Mouse (Mus musculus): ENCODE results near the gene Ice1. TPM values are rescaled to one million over a fixed set of nuclear protein-coding genes. Genes with fewer than 3 reads are reported as not detected.

The Ice1 gene
- polyA plus RNA-seq, 1 experiment from 2014 or later: 39.3 TPM

- ATAC-seq: no peak
- H3K36me3 ChIP-seq (ENCODE audit: control insufficient read depth, insufficient read depth): peaks cover 55% of the 10 kb centered on the region
- H3K27me3 ChIP-seq (replicated peaks; ENCODE audit: control insufficient read depth, insufficient read depth, low read length): no peaks in the 10 kb centered on the region
- H3K9ac ChIP-seq (replicated peaks; ENCODE audit: low read depth, low read length): no peak overlapping the region
- H3K4me3 ChIP-seq (replicated peaks; ENCODE audit: low read length): no peak overlapping the region
- no peak overlapping the region for H3K4me2 ChIP-seq (ENCODE audit: low read length)
- H3K27ac ChIP-seq (ENCODE audit: low read length): no peak overlapping the region
- 81% methylated on average over 12 of the region's 12 CpGs for WGBS
- H3K9me3 ChIP-seq (ENCODE audit: control insufficient read depth, low read length): no peaks in the 10 kb centered on the region
- no peaks in the 10 kb centered on the region; the same call in 1 of the 2 replicates for H3K4me1 ChIP-seq (replicated peaks; ENCODE audit: control insufficient read depth, insufficient read depth, low read length)
Measured at GRCm38 (mm10) chr13:70599964-70600619, 37.3 kb downstream of the Ice1 start.

GRCm38 (mm10) chr13:70598941-70599340 lies 38.5 kb downstream of the Ice1 start:
- Histone ChIP-seq H3K27ac (ENCODE audit: low read length) (no peak overlapping the region), H3K4me1 (replicated peaks; ENCODE audit: control insufficient read depth, insufficient read depth, low read length) (no peaks in the 10 kb centered on the region; the same call in 1 of the 2 replicates), H3K27me3 (replicated peaks; ENCODE audit: control insufficient read depth, insufficient read depth, low read length) (no peaks in the 10 kb centered on the region), H3K9me3 (ENCODE audit: control insufficient read depth, low read length) (no peaks in the 10 kb centered on the region), H3K9ac (replicated peaks; ENCODE audit: low read depth, low read length) (no peak overlapping the region), H3K4me3 (replicated peaks; ENCODE audit: low read length) (no peak overlapping the region), H3K4me2 (ENCODE audit: low read length) (no peak overlapping the region), H3K36me3 (ENCODE audit: control insufficient read depth, insufficient read depth) (peaks cover 55% of the 10 kb centered on the region)
- WGBS: 68% methylated on average over 4 of the region's 4 CpGs
- ATAC-seq: no peak

GRCm38 (mm10) chr13:70596901-70597300 lies 40.5 kb downstream of the Ice1 start:
- no peak overlapping the region for H3K4me3 ChIP-seq (replicated peaks; ENCODE audit: low read length)
- H3K9me3 ChIP-seq (ENCODE audit: control insufficient read depth, low read length): no peaks in the 10 kb centered on the region
- no peaks in the 10 kb centered on the region for H3K27me3 ChIP-seq (replicated peaks; ENCODE audit: control insufficient read depth, insufficient read depth, low read length)
- H3K4me2 ChIP-seq (ENCODE audit: low read length): no peak overlapping the region
- no peak for ATAC-seq
- H3K36me3 ChIP-seq (ENCODE audit: control insufficient read depth, insufficient read depth): peaks cover 53% of the 10 kb centered on the region
- no peaks in the 10 kb centered on the region; the same call in 1 of the 2 replicates for H3K4me1 ChIP-seq (replicated peaks; ENCODE audit: control insufficient read depth, insufficient read depth, low read length)
- H3K27ac ChIP-seq (ENCODE audit: low read length): no peak overlapping the region
- WGBS: 97% methylated on average over 3 of the region's 3 CpGs
- H3K9ac ChIP-seq (replicated peaks; ENCODE audit: low read depth, low read length): no peak overlapping the region

- Histone ChIP-seq H3K4me1 (replicated peaks; ENCODE audit: control insufficient read depth, insufficient read depth, low read length) (no peaks in the 10 kb centered on the region), H3K9me3 (ENCODE audit: control insufficient read depth, low read length) (no peaks in the 10 kb centered on the region), H3K27me3 (replicated peaks; ENCODE audit: control insufficient read depth, insufficient read depth, low read length) (no peaks in the 10 kb centered on the region), H3K4me2 (ENCODE audit: low read length) (no peak overlapping the region), H3K9ac (replicated peaks; ENCODE audit: low read depth, low read length) (no peak overlapping the region), H3K4me3 (replicated peaks; ENCODE audit: low read length) (no peak overlapping the region), H3K27ac (ENCODE audit: low read length) (no peak overlapping the region), H3K36me3 (ENCODE audit: control insufficient read depth, insufficient read depth) (peaks cover 43% of the 10 kb centered on the region)
- 80% methylated on average over 7 of the region's 7 CpGs for WGBS
- ATAC-seq: no peak
Measured at GRCm38 (mm10) chr13:70590248-70590762, 47.1 kb downstream of the Ice1 start.

GRCm38 (mm10) chr13:70586969-70587368 lies 50.5 kb downstream of the Ice1 start:
- 83% methylated on average over 2 of the region's 2 CpGs for WGBS
- H3K9me3 ChIP-seq (ENCODE audit: control insufficient read depth, low read length): no peaks in the 10 kb centered on the region
- H3K36me3 ChIP-seq (ENCODE audit: control insufficient read depth, insufficient read depth): peaks cover 19% of the 10 kb centered on the region
- no peaks in the 10 kb centered on the region for H3K27me3 ChIP-seq (replicated peaks; ENCODE audit: control insufficient read depth, insufficient read depth, low read length)
- H3K4me2 ChIP-seq (ENCODE audit: low read length): no peak overlapping the region
- no peak overlapping the region for H3K27ac ChIP-seq (ENCODE audit: low read length)
- peak; percentile 79 for ATAC-seq
- no peaks in the 10 kb centered on the region for H3K4me1 ChIP-seq (replicated peaks; ENCODE audit: control insufficient read depth, insufficient read depth, low read length)
- H3K9ac ChIP-seq (replicated peaks; ENCODE audit: low read depth, low read length): no peak overlapping the region
- H3K4me3 ChIP-seq (replicated peaks; ENCODE audit: low read length): no peak overlapping the region

- 0 out of 2 replicates have a peak, but pooled peaks have one; percentile 29 for ATAC-seq
- Histone ChIP-seq H3K9me3 (ENCODE audit: control insufficient read depth, low read length) (no peaks in the 10 kb centered on the region), H3K27ac (ENCODE audit: low read length) (no peak overlapping the region), H3K9ac (replicated peaks; ENCODE audit: low read depth, low read length) (no peak overlapping the region), H3K36me3 (ENCODE audit: control insufficient read depth, insufficient read depth) (peaks cover 9% of the 10 kb centered on the region), H3K4me3 (replicated peaks; ENCODE audit: low read length) (no peak overlapping the region), H3K4me1 (replicated peaks; ENCODE audit: control insufficient read depth, insufficient read depth, low read length) (no peaks in the 10 kb centered on the region), H3K4me2 (ENCODE audit: low read length) (no peak overlapping the region), H3K27me3 (replicated peaks; ENCODE audit: control insufficient read depth, insufficient read depth, low read length) (no peaks in the 10 kb centered on the region)
- 19% methylated on average over 2 of the region's 2 CpGs for WGBS
Measured at GRCm38 (mm10) chr13:70582517-70582916, 54.9 kb downstream of the Ice1 start.

- H3K9ac ChIP-seq (replicated peaks; ENCODE audit: low read depth, low read length): no peak overlapping the region
- no peaks in the 10 kb centered on the region for H3K4me1 ChIP-seq (replicated peaks; ENCODE audit: control insufficient read depth, insufficient read depth, low read length)
- H3K27ac ChIP-seq (ENCODE audit: low read length): no peak overlapping the region
- ATAC-seq: no peak; the same call in 1 of the 2 replicates
- no peak overlapping the region for H3K4me2 ChIP-seq (ENCODE audit: low read length)
- H3K4me3 ChIP-seq (replicated peaks; ENCODE audit: low read length): no peak overlapping the region
- H3K27me3 ChIP-seq (replicated peaks; ENCODE audit: control insufficient read depth, insufficient read depth, low read length): no peaks in the 10 kb centered on the region
- WGBS: 84% methylated on average over 4 of the region's 4 CpGs
- H3K36me3 ChIP-seq (ENCODE audit: control insufficient read depth, insufficient read depth): peaks cover 7% of the 10 kb centered on the region
- no peaks in the 10 kb centered on the region for H3K9me3 ChIP-seq (ENCODE audit: control insufficient read depth, low read length)
Measured at GRCm38 (mm10) chr13:70581509-70581908, 55.9 kb downstream of the Ice1 start.

- no peaks in the 10 kb centered on the region for H3K9me3 ChIP-seq (ENCODE audit: control insufficient read depth, low read length)
- no peak overlapping the region for H3K4me2 ChIP-seq (ENCODE audit: low read length)
- no peak overlapping the region for H3K27ac ChIP-seq (ENCODE audit: low read length)
- H3K27me3 ChIP-seq (replicated peaks; ENCODE audit: control insufficient read depth, insufficient read depth, low read length): no peaks in the 10 kb centered on the region
- H3K9ac ChIP-seq (replicated peaks; ENCODE audit: low read depth, low read length): no peak overlapping the region
- no peaks in the 10 kb centered on the region for H3K4me1 ChIP-seq (replicated peaks; ENCODE audit: control insufficient read depth, insufficient read depth, low read length)
- no peak overlapping the region for H3K4me3 ChIP-seq (replicated peaks; ENCODE audit: low read length)
- WGBS: 96% methylated on average over 1 of the region's 1 CpGs
- no peak for ATAC-seq
- no peaks in the 10 kb centered on the region for H3K36me3 ChIP-seq (ENCODE audit: control insufficient read depth, insufficient read depth)
Measured at GRCm38 (mm10) chr13:70574216-70574615, 63.2 kb downstream of the Ice1 start.

GRCm38 (mm10) chr13:70567889-70568288 lies 69.5 kb downstream of the Ice1 start:
- Histone ChIP-seq H3K4me3 (replicated peaks; ENCODE audit: low read length) (no peak overlapping the region), H3K4me2 (ENCODE audit: low read length) (no peak overlapping the region), H3K9me3 (ENCODE audit: control insufficient read depth, low read length) (no peaks in the 10 kb centered on the region), H3K36me3 (ENCODE audit: control insufficient read depth, insufficient read depth) (no peaks in the 10 kb centered on the region), H3K4me1 (replicated peaks; ENCODE audit: control insufficient read depth, insufficient read depth, low read length) (no peaks in the 10 kb centered on the region), H3K27me3 (replicated peaks; ENCODE audit: control insufficient read depth, insufficient read depth, low read length) (no peaks in the 10 kb centered on the region), H3K9ac (replicated peaks; ENCODE audit: low read depth, low read length) (no peak overlapping the region), H3K27ac (ENCODE audit: low read length) (no peak overlapping the region)
- no peak for ATAC-seq
- 84% methylated on average over 2 of the region's 2 CpGs for WGBS
